Mouse (Mus musculus) B cell, adult 2 months (primary cell): ENCODE data around the gene Apom.
A peak's percentile ranks its signal among the peaks of the same experiment; 100 is the strongest.

Source experiments
- DNase-seq, 2 experiments: peaks; one replicate each; pipeline ENCODE4 v3.0.0; 2022

Apom gene

DNA sequence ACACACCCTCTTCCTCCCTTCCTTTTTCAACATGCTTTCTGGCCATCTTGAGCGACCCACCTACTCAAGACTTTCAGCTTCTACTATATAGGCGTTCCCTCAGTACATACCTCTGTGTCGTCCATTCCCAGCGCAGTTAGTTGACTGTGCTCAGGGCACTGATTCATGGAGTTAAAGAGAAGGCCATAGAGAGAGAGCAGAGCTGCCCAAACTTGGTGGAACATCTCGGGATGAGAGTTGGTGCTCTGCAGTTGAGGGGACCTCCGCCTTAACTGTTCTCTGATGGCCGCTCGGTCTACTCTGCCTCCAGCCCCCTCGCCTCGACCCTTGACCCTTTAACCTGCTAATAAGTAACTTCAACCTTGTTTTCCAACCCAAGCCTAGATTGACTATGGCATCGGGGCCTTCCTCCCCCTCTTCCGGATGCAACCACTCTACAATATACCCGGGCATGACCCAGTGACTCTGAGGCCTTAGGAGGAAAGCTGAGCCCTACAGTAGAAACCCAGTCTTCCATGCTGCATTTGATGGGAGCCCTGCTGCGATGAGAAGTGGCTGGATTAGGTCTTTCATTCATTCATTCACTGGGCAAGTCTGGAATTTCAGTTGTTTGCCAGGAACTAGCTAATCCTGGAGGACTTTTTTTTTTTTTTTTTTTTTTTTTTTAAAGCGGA is at the start of gene Apom:
Gene Apom (minus strand): TSS at position 551 of the 674 bp plus-strand sequence.
- DNase-seq = no peak

DNA sequence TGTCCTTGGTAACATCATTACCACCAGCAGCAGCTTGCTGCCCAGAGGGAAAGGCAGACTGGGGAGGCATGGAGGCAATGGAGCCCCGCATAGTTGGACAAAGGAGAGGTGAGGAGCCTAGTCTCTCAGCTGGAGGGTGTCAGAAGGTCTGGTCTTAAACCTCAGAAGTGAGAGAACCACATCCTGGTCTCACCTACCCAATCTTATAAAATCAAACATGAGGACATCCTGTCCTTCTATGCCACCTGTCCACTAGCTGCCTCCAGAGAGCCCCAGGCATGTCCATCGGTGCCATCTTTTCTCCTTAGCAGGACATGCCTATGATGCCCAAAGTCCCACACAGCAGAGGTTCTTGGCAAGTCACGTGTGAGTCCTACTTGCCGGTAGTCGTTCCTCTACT is 48.2 kb upstream of the Apom start:
- DNase-seq = no peak

DNA sequence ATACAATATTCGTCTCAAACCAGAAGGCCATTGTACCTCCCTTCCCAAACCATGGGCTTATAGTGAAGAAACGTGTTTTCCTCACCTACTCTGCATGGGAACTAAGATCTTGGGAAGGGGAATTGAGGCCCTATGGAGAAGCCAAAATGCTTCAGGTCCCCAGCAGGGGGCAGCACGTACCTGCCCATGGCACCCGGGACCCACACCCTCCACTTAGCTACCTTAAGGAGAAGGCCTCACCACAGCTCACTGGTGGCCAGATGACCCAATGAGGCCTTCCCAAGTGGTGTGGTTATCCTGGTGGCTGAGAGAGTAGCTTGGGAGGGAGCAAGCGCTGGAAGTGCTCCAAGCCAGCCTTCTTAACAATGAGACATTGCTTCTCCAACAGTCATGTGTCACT is 46.7 kb upstream of the Apom start:
- peak; percentile 88 to 89 for DNase-seq

DNA sequence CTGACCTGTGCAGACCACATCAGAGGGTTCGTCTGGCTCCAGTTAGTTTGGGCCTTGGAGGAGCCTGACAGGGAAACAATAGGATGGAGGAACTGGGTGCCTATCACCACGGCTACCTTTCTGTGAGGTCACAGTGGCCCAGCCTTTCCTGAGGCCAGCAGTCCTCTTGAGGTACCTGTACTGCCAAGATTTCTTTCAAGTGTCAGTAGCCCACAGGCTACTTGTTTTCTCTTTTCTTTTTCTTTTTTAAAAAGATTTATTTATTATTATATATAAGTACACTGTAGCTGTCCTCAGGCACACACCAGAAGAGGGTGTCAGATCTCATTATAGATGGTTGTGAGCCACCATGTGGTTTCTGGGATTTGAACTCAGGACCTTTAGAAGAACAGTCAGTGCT is 44.1 kb upstream of the Apom start, which contains the start of gene Aif1:
Gene Aif1 (minus strand): TSS at position 101 of the 400 bp plus-strand sequence.
- no peak for DNase-seq

DNA sequence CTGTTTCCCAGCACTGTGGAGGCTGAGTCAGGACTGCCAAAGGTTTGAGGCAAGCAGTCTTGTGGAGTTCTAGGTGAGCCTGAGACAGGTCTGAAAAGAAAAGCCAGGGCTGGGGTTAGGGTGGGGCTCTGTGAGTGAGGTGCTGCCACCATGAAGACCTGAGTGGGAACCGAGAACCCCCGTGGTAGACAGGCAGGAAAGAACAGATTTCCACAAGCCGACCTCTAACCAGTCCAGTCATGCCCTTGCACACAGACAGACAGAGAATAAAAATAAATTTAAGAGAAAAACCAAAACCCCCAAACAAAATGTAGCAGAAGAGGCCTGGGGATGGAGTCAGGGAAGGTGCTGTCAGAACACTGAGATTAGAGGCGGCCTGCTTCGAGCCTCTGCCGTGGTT is 43.5 kb upstream of the Apom start:
- DNase-seq = peak; percentile 37 to 42

DNA sequence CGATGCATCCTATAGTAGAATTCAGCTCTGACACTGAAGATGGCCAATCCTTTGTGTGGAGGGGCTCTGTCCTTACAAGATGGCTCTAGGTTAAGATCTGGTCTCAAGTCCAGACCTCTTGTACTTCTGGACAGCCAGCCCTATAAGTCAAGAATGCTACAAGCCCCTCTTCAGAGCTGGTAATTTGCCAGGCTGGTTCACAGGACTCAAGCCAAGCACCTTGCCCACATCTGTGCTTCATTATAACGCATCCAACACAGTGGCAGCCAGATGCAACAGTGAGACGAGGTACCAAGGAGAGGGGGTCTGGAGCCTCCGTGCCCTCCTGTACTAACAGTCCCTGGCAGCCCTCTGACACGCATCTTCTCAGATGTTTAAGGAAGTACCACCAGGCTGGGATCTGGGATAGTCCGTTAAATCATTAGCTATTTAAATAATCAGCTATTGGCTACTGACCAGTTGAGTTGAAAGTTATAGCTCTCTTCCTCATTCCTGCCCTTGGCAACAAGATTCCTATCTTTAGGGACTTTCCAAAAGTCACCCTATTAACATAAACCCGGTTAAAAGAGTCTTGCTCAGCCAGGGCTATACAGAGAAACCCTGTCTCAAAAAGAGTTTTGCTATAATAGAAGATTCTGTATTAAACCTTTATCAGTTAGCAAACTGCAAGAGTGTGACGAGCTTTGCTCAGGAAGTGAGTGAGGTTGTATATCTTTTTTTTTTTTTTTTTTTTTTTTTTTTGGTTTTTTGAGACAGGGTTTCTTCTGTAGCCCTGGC is 42.5 kb upstream of the Apom start:
- DNase-seq = no peak

DNA sequence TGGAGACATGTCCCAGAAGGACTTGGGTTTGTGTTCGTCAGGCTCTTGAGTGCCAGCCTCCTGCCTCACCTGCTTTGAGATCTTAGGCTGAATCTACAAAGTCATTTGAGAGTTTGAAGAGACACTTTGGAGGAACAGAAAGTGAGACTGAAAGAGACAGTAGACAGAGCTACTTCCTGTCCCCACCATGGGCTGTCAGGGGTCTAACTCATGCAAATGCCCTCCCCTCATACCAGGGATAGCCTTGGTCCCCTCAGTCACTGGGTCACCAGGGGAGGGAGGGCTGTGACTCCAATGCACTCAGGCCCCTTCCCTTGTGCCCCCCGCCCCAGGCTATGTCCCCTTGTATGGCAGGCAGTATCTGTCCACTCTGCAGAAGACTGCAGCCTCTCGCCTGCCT is 41.5 kb upstream of the Apom start:
- DNase-seq = peak; percentile 61 to 62

DNA sequence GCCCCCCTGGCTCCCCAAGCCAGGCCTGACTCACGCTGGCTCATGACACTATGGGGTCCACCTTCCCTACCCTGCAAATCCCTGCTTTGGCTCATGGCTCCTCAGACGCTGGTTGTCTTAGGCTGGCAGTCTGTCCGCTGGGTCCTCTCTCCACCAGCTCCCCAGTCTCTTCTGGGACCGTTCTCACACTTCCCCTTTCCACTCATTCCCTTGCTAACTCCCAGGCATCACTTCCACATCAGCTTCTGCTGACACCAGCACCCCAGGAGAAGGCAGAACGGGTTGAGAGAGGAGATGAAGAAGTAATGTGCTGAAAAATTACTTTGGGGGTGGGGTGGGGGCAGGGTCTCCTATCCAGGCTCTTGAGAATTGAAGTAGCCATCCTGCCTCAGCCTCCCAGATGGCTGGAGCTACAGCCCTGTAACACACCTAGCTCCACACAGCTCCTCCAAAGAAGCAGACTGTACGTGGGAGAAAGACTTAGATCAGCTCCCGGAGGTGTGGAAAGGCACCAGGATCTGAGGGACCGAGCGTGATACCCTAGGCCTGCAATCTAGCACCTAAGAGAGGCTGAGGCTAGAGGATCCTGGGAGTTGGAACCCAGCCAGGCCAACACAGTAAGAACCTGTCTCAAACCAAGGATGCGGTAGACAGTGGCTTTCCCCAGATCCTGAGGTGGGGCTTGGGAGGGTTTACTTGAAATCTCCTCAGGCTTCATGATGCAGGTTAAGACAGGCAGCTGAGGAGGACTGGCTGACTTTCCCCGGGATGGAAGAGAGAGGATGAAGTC is 40.8 kb upstream of the Apom start:
- DNase-seq = peak; percentile 50 to 51

DNA sequence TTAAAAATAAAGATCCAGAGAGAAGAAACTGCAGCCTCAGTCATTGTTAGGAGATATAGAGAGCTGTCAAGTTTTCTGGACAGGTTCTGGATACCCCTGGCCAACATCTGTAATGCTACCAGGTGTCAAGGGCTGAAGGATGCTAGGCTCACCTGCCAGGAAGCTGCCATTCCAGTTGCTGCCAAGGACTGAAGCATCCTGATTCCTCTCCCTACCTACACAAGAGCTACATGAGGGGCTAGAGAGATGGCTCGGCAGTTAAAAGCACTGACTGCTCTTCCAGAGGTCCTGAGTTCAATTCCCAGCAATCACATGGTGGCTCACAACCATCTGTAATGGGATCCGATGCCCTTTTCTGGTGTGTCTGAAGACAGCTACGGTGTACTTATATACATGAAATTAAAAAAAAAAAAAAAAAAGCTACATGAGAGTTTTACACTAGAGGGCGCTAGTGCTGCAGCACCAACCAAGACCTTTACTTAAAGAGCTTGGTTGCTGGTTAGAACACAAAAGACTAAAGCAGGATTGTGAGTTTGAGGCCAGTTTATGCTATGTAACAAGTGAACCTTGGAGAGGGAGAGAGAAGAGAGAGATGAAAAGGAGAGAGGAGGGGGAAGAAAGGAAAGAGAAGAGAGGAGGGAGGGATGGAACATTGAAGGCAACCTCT is 36.8 kb upstream of the Apom start:
- peak; percentile 53 to 54 for DNase-seq

DNA sequence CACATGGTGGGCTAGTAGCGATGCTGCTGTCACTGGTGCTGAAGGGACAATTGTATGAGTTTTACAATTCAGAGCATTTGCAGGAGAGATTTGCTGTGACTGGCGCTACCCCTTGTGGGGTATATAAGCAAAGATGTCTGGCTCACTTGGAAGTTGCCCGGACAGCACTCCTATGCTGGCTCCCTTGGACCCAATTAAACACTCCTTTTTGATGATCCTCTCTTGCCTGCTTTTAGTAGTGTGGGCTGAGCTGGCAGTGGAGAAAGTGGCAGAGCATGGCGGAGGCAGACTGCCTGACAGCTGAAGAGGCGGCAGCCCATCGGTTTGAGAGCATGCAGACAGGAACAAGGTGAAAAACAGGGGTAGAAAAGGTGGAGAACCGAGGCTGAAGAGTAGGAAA is 35.9 kb upstream of the Apom start:
- no peak for DNase-seq

DNA sequence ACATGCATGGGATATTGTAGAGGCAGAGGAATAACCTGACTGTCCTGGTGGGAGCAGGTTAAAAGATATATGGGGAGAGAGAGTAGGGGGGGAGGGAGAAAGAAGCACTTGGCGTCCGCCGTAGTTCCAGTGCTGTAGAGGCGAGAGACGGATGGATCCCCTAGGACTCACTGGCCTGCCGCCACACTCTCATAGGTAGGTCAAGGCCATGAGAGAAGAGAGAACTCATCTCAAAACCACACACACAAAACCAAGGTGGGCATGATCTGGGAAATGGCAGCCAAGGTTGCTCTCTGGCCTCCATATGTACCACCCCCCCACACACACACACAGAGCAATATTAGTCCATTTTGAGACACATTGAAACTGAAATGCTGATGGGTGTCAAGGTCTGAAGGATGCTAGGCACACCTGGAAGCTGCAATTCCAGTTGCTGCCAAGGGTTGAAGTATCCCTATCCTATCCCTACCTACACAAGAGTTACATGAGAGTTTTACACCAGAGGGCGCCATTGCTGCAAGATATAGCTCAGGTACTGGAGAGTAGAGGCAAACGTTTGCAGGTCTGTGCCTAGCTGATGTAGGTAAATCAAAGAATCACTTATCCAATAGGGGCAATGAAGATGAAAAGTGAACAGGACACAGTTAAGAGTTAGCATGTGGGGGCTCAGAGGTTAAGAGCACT is 34.6 kb upstream of the Apom start:
- peak; percentile 80 to 82 for DNase-seq

DNA sequence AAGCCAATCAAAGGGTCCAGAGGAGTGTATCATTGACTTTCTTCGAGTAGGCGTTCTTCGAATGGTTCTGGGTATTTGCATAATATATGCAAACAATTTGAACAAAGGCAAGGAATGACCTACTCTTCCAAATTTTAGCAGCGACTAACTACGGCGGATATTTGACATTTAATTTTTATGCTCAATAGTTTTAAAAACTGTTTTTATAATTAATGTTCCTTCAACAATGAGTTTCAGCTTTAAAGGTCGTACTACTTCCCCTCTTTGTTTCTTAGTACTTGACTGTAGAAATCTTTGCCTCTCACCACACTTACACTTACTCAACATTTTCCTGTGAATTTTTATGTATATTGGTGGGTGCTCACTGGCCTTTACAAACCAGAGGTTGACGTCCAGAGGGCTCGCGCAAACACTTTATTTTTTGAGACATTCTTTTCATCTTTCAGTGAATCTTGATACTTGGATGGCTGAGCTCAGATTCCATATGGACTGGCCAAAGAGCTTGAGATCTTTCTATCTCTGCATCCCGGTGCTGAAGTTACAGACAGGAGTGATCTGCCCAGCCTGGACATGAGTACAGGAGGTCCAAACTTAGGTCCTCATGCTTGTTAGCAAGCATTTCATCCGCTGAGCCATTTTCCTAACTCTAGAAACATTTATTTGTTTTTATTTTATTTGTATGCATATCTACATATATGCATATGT is 33.8 kb upstream of the Apom start:
- DNase-seq = no peak

DNA sequence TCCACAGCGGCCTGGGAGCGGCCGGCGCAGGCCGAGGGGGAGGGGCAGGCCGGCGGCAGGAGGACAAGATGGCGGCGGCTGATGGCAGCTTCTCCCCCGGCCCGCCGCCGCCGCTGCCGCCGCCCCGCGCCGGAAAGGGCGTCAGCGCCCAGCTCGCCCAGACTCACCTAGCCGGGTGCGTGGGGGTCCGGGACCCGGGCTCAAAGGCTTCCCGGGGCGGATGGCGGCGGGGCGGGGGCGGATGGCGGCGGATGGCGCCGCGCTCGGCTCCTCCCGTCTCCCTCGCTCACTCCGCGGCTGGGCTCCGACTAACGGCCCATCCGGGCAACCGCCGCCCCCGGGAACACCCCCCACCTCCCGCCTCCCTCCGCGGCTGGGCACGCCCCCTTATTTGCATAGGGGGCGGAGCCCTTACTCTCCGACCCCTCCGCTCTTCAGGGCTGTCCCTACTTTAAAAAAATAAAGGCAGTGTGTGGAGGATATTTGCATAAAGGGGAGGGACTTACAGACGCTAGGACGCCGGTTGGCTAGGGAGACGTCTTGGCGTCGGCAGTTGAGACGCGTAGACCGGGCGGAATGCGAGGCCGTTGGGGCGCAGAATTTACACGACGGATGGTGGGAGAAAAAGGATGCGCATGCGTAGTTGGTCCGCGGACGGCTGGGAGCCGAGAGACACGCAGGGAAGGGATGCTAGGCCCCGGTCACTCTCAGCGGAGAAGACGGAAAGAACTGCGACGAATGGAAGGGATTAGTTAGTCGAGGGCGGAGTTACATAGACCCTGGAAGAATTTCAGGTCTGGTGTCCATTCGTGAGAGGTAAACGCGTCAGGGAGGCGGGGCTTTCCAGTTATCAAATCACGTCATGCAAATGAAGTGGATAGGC is 33.0 kb upstream of the Apom start, which contains the start of gene Prrc2a:
Gene Prrc2a (minus strand): TSS at position 330 of the 883 bp plus-strand sequence.
- peak; percentile 97 for DNase-seq

DNA sequence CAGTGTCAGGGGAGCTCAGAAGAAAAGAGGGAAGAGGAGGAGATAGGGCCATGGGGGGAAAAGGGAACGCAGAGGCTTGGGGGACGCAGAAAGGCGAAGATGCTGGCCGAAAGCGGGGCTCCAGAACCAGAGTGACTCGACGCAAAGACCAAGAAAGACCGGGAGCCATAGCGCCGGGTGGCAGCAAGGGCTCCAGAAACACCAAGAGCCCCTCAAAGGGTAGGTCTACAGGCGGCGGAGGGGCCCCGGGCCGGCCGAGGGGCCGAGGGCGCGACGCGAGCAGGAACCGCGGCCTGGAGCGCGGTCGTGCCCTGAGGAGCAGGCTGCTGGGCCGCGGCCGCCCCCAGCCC is 32.3 kb upstream of the Apom start:
- DNase-seq = no peak

DNA sequence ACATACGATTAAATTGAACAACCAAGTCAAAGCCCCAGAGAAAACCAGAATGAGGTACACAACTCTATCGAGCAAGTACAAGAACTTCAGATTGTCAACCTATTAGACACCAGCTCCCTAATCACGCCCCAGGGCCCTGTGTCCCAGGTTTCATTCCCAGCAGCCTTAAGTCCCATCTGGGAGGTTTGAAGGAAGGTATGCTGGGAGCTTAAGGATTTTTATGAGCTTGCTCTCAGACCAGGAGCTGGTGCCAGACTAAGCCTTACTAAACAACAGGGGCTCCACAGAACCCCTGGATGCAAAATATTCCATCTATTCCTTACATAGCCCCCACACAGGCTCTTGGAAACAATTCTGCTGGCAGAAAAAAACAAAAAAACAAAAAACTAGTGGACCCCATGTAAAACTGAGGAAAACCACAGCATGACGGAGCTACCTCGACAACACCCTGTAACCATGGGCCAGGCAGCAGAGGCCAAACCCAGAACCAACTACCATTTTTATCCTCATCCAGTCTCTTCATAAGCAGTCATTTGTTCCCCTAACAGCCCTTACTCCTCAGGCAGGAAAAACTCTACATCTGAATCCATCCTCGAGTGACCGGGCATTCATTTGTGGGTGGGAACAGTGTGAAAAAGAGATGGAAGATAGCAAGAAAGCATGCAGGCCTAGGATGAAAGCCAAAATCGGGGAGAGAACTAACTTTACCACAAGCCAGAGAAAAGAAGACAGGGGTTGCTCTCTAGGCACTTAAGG is 31.7 kb upstream of the Apom start:
- no peak for DNase-seq

DNA sequence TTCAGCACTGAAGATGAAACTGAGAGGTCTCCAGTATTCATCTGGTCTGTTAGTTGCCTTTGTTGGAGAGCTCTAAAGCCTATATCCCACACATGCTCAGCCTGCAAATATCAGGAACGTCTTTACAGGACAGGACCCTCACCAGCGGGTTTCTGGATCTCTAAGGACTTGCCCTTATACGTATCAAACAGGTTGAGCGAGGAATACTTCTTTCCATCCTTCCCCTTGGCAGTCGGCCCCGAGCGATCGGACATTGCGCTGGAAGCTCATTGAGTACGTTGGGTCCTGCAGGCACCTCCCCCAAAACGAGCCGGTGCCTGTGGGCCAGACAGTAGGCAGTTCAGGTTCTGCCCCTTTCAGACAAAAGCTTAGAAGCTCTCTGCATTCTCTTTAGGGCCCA is 30.9 kb upstream of the Apom start:
- no peak for DNase-seq

DNA sequence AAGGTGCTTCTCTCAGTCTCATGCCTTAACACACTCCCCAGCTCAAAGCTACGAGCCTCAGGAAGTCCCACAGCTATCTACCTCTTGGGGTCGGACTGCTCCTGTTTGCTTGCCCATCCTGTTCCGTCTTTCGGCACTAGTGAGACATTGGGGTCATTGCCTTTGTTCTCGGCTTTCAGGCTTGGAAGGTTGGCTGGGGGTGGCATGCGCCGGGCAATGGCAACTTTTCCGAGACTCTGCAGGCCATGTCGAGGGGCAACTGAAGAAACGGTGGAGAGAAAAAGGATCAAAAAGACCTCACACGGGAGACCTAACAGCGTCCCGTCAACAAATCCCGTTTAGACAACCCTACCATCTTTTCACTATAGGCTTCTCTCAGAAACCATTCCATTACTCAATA is 30.3 kb upstream of the Apom start:
- no peak for DNase-seq

DNA sequence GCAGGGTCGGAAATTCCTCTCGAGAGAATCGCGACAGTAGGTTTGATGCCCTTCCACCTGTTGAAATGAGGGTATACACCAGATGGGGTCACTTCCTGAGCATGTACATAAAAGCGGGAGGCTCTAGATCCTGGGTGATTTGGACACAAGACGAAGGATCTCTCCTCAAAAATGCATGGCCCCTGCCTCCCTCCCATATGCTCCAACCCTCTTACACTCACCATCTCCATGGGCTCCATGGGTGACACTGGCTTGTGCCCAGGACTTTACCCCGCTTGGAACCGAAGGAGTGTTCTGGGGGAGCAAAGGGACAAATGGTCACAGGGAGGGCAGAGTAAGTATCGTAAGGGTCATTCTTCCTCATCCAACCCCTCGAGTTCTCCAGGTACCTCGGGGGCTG is 29.6 kb upstream of the Apom start:
- no peak for DNase-seq

DNA sequence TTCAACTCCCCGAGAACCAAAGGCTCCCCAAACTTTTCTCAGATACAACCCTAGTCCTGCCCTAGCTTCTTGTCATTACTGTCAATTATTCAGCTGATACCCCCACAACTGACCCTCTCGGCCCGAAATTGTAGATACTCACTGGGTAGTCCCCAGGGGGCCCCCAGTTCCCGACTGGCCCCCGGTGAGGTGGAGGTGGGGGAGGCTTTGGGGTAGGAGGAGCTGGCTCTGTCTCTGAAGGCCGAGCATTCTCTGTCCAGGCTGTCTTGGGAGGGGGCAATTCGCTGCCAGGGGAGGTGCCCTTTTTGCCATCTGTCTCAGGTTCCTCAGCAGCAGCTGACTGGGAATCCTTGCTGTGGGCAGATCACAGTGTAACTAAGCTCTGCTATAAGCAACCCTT is 27.8 kb upstream of the Apom start:
- DNase-seq = no peak
